Mouse (Mus musculus) megakaryocyte, embryonic 14.5 days (primary cell): ENCODE measurements around the gene Fermt2.

Experiments
- FLI1 ChIP-seq: IDR thresholded peaks from 2 replicates; pipeline ENCODE4 v1.6.1; 2012; ENCODE audit warnings: low read length, inconsistent platforms, mixed read lengths
- GATA1 ChIP-seq: IDR thresholded peaks from 3 replicates; pipeline ENCODE4 v1.6.1; 2012; ENCODE audit warnings: mixed read lengths, low read length, inconsistent platforms, borderline replicate concordance

DNA sequence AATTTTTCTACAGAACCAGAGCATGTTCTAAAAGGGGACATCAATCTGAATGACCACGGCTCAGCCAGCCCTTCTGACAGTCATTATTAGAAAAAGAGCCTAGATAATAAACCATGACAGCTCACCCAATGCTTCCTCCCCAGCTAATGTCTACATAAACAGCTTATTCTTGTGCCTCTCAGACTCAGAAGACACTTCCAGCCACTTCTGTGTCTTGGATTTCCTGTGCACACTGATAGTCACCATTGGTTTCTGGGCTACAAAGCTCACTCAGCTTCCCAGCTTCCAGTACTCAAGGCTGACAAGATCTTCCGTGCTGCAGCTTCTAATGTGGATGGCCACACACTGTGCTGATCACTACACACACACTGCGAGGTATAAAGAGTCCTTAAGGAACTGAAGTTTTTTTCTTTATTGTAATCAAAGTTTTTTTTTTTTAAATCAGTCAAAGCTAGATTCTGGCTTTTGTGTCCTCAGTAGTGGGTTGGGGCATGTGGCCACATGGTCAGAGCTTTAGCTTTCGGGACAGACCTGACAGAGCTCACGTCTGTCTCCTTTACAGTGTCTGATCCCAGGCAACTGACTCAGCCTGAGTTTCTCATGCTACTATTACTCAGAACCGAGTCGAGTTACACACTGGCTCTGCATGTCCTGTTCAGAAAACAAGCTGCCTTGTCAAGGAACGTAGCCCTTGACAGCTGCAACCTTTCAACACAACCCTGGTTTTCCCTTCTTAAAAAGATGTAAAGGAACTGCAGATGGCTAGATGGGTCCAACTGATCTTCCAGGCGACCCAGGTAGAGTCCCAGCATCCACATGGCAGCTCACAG lies 50.7 kb downstream of the Fermt2 start:
- TF ChIP-seq GATA1 (no peak), FLI1 (no peak)
